Mouse (Mus musculus): ENCODE data around the gene 7420426K07Rik.

Gene 7420426K07Rik

GRCm38 (mm10) chr9:98902819-98903218, at the start of gene 7420426K07Rik:
TSS of gene 7420426K07Rik (plus strand) at chr9:98903119.
- DNase-seq (ENCODE audit: low read depth, low spot score): no peak

GRCm38 (mm10) chr9:98856210-98856609, 46.7 kb upstream of the 7420426K07Rik start, which contains the start of gene Prr23a2:
TSS of gene Prr23a2 (plus strand) at chr9:98856494.
- DNase-seq (ENCODE audit: low read depth, low spot score): no peak

GRCm38 (mm10) chr9:98863463-98863862, 39.5 kb upstream of the 7420426K07Rik start:
- DNase-seq (ENCODE audit: low read depth, low spot score): no peak

GRCm38 (mm10) chr9:98864571-98864970, 38.3 kb upstream of the 7420426K07Rik start, which contains the start of gene Prr23a3:
TSS of gene Prr23a3 (plus strand) at chr9:98864767.
- no peak for DNase-seq (ENCODE audit: low read depth, low spot score)

GRCm38 (mm10) chr9:98901486-98901885, 1.4 kb upstream of the 7420426K07Rik start:
- DNase-seq (ENCODE audit: low read depth, low spot score): no peak

- DNase-seq (ENCODE audit: low read depth, low spot score): no peak
Observed at GRCm38 (mm10) chr9:98920629-98921523, 18.0 kb downstream of the 7420426K07Rik start.

GRCm38 (mm10) chr9:98923119-98923518, 20.2 kb downstream of the 7420426K07Rik start:
- no peak for DNase-seq (ENCODE audit: low read depth, low spot score)

- no peak for DNase-seq (ENCODE audit: low read depth, low spot score)
Observed at GRCm38 (mm10) chr9:98924183-98924582, 21.3 kb downstream of the 7420426K07Rik start.

- no peak for DNase-seq (ENCODE audit: low read depth, low spot score)
Observed at GRCm38 (mm10) chr9:98929496-98929895, 26.6 kb downstream of the 7420426K07Rik start.

- DNase-seq (ENCODE audit: low read depth, low spot score): no peak
Observed at GRCm38 (mm10) chr9:98932931-98933330, 30.0 kb downstream of the 7420426K07Rik start.

GRCm38 (mm10) chr9:98935190-98935909, 32.4 kb downstream of the 7420426K07Rik start:
- DNase-seq (ENCODE audit: low read depth, low spot score): no peak

- DNase-seq (ENCODE audit: low read depth, low spot score): no peak
Observed at GRCm38 (mm10) chr9:98939290-98939689, 36.4 kb downstream of the 7420426K07Rik start.

- no peak for DNase-seq (ENCODE audit: low read depth, low spot score)
Observed at GRCm38 (mm10) chr9:98952171-98953050, 49.5 kb downstream of the 7420426K07Rik start.

GRCm38 (mm10) chr9:98953291-98953690, 50.4 kb downstream of the 7420426K07Rik start:
- DNase-seq (ENCODE audit: low read depth, low spot score): no peak

GRCm38 (mm10) chr9:98953830-98954229, 50.9 kb downstream of the 7420426K07Rik start:
- no peak for DNase-seq (ENCODE audit: low read depth, low spot score)
